Mouse (Mus musculus): ENCODE measurements at regions not wholly inside any gene's neighbourhood (a gene's known extent, or its start where the extent isn't known, plus 50 kb on each side); places are given as distances from the start of the nearest gene placed in this dataset.
A peak's percentile ranks its signal among the peaks of the same experiment; 100 is the strongest.

- no peak for DNase-seq (ENCODE audit: low spot score)
- Histone ChIP-seq H3K4me3 (peak overlapping the region; percentile 43; the same call in 1 of the 2 replicates), H3K27ac (peak overlapping the region; percentile 62), H3K4me1 (peaks cover 24% of the 10 kb centered on the region), H3K27me3 (ENCODE audit: insufficient read depth, poor library complexity, severe bottlenecking) (peaks cover 28% of the 10 kb centered on the region), H3K36me3 (no peaks in the 10 kb centered on the region), H3K9me3 (no peaks in the 10 kb centered on the region)
- 91% methylated on average over 4 of the region's 4 CpGs for WGBS
Observed at GRCm38 (mm10) chr12:77059679-77060059, 97.7 kb upstream of the Max start.

DNA sequence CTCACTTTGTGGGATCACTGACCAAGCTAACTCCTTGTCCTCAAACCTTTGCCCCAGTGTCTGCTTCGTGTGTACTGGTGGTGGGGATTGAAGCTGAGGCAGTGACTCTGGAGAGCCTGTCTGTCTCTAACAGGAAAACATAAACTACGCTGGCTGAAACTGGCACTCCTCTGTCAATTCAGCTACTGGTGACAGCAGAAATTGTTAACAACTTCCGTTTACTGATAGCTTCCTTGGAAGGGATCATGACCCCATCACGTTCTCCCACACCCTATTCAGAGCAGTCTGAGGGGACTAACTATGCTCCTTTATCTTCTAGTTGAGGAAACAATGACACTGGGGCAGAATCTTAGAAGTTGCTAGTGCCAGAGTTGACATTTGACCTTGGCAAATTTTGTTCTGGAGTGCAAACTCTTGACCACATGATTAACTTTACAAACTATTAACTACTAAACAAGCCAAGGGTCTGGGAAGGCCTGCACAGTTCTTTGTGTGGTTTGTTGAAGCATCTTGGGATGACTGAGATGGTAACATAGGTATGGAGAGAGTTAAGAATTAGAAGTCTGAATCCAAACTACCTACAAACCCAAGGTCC lies 96.7 kb upstream of the Max start:
- H3K27me3 ChIP-seq (ENCODE audit: insufficient read depth, poor library complexity, severe bottlenecking): peaks cover 31% of the 10 kb centered on the region
- DNase-seq (ENCODE audit: low spot score): no peak
- H3K9me3 ChIP-seq: no peaks in the 10 kb centered on the region
- peaks cover 24% of the 10 kb centered on the region for H3K4me1 ChIP-seq
- H3K4me3 ChIP-seq: no peak overlapping the region
- no peaks in the 10 kb centered on the region for H3K36me3 ChIP-seq
- no peak overlapping the region for H3K27ac ChIP-seq
- WGBS: 9% methylated on average over 4 of the region's 4 CpGs

GRCm38 (mm10) chr12:77056748-77057370 lies 94.9 kb upstream of the Max start:
- H3K4me1 ChIP-seq: peaks cover 24% of the 10 kb centered on the region
- H3K27ac ChIP-seq: no peak overlapping the region
- WGBS: 69% methylated on average over 5 of the region's 5 CpGs
- DNase-seq (ENCODE audit: low spot score): no peak
- no peak overlapping the region for H3K4me3 ChIP-seq
- no peaks in the 10 kb centered on the region for H3K9me3 ChIP-seq
- H3K36me3 ChIP-seq: no peaks in the 10 kb centered on the region
- H3K27me3 ChIP-seq (ENCODE audit: insufficient read depth, poor library complexity, severe bottlenecking): peaks cover 31% of the 10 kb centered on the region

GRCm38 (mm10) chr12:77054700-77055099 lies 92.7 kb upstream of the Max start:
- no peak overlapping the region for H3K4me3 ChIP-seq
- no peaks in the 10 kb centered on the region for H3K9me3 ChIP-seq
- no peak overlapping the region for H3K27ac ChIP-seq
- H3K27me3 ChIP-seq (ENCODE audit: insufficient read depth, poor library complexity, severe bottlenecking): peaks cover 36% of the 10 kb centered on the region
- peaks cover 13% of the 10 kb centered on the region for H3K4me1 ChIP-seq
- 85% methylated on average over 5 of the region's 5 CpGs for WGBS
- H3K36me3 ChIP-seq: no peaks in the 10 kb centered on the region
- DNase-seq (ENCODE audit: low spot score): no peak

- WGBS: 84% methylated on average over 7 of the region's 7 CpGs
- H3K27me3 ChIP-seq (ENCODE audit: insufficient read depth, poor library complexity, severe bottlenecking): peaks cover 40% of the 10 kb centered on the region
Observed at GRCm38 (mm10) chr12:77054211-77054610, 92.2 kb upstream of the Max start.

GRCm38 (mm10) chr12:77052853-77053252 lies 90.9 kb upstream of the Max start:
- H3K27me3 ChIP-seq (ENCODE audit: insufficient read depth, poor library complexity, severe bottlenecking): peaks cover 45% of the 10 kb centered on the region
- DNase-seq (ENCODE audit: low spot score): no peak
- WGBS: 58% methylated on average over 6 of the region's 6 CpGs

More at GRCm38 (mm10) chr12:77054211-77054610, 92.2 kb upstream of the Max start:
- Histone ChIP-seq H3K9me3 (no peaks in the 10 kb centered on the region), H3K27ac (no peak overlapping the region), H3K4me1 (peaks cover 13% of the 10 kb centered on the region; the same call in 1 of the 2 replicates), H3K36me3 (no peaks in the 10 kb centered on the region), H3K4me3 (no peak overlapping the region)
- DNase-seq (ENCODE audit: low spot score): no peak

GRCm38 (mm10) chr12:77048380-77048779 lies 86.4 kb upstream of the Max start:
- 40% methylated on average over 11 of the region's 11 CpGs for WGBS
- Histone ChIP-seq H3K4me3 (no peak overlapping the region), H3K4me1 (0 out of 2 replicates have a peak, but pooled peaks cover 6% of the 10 kb centered on the region), H3K27me3 (ENCODE audit: insufficient read depth, poor library complexity, severe bottlenecking) (peaks cover 30% of the 10 kb centered on the region), H3K36me3 (no peaks in the 10 kb centered on the region), H3K27ac (no peak overlapping the region), H3K9me3 (no peaks in the 10 kb centered on the region; the same call in 1 of the 2 replicates)
- no peak for DNase-seq (ENCODE audit: low spot score)

More at GRCm38 (mm10) chr12:77052853-77053252, 90.9 kb upstream of the Max start:
- Histone ChIP-seq H3K27ac (no peak overlapping the region), H3K4me1 (peaks cover 11% of the 10 kb centered on the region; the same call in 1 of the 2 replicates), H3K36me3 (no peaks in the 10 kb centered on the region), H3K9me3 (no peaks in the 10 kb centered on the region), H3K4me3 (no peak overlapping the region)

DNA sequence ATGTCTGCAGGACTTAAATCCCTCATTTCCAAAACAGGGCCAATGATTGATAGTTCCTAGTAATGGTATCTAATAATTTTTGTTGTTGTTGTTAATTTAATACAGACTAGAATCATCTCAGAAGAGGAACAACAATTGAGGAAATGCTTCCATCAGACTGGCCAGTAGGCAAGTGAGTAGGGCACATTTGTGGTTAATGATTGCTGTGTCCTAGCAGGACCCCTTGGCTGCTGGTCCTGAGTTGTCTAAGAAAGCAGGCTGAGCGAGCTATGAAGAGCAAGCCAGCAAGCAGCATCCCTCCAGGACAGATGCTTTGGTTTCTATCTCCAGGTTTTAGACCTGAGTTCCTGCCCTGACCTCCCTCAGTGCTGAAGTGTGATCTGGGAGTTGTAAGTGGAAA lies 85.3 kb upstream of the Max start:
- H3K27me3 ChIP-seq (ENCODE audit: insufficient read depth, poor library complexity, severe bottlenecking): peaks cover 30% of the 10 kb centered on the region
- no peak overlapping the region for H3K27ac ChIP-seq
- 80% methylated on average over 1 of the region's 1 CpGs for WGBS

GRCm38 (mm10) chr12:77045956-77046355 lies 84.0 kb upstream of the Max start:
- Histone ChIP-seq H3K27ac (no peak overlapping the region), H3K4me3 (no peak overlapping the region), H3K36me3 (no peaks in the 10 kb centered on the region), H3K4me1 (0 out of 2 replicates have a peak, but pooled peaks cover 6% of the 10 kb centered on the region), H3K9me3 (no peaks in the 10 kb centered on the region; the same call in 1 of the 2 replicates), H3K27me3 (ENCODE audit: insufficient read depth, poor library complexity, severe bottlenecking) (peaks cover 22% of the 10 kb centered on the region)
- DNase-seq (ENCODE audit: low spot score): no peak
- WGBS: 55% methylated on average over 2 of the region's 2 CpGs

More for the DNA sequence above, 85.3 kb upstream of the Max start:
- H3K4me1 ChIP-seq: 0 out of 2 replicates have a peak, but pooled peaks cover 6% of the 10 kb centered on the region
- no peak overlapping the region for H3K4me3 ChIP-seq
- no peak for DNase-seq (ENCODE audit: low spot score)
- no peaks in the 10 kb centered on the region for H3K36me3 ChIP-seq
- no peaks in the 10 kb centered on the region; the same call in 1 of the 2 replicates for H3K9me3 ChIP-seq

- 80% methylated on average over 10 of the region's 10 CpGs for WGBS
- Histone ChIP-seq H3K36me3 (no peaks in the 10 kb centered on the region), H3K27me3 (ENCODE audit: insufficient read depth, poor library complexity, severe bottlenecking) (peaks cover 22% of the 10 kb centered on the region), H3K4me3 (no peak overlapping the region), H3K27ac (no peak overlapping the region), H3K4me1 (0 out of 2 replicates have a peak, but pooled peaks cover 6% of the 10 kb centered on the region), H3K9me3 (no peaks in the 10 kb centered on the region; the same call in 1 of the 2 replicates)
- DNase-seq (ENCODE audit: low spot score): no peak
Observed at GRCm38 (mm10) chr12:77045356-77045755, 83.4 kb upstream of the Max start.

DNA sequence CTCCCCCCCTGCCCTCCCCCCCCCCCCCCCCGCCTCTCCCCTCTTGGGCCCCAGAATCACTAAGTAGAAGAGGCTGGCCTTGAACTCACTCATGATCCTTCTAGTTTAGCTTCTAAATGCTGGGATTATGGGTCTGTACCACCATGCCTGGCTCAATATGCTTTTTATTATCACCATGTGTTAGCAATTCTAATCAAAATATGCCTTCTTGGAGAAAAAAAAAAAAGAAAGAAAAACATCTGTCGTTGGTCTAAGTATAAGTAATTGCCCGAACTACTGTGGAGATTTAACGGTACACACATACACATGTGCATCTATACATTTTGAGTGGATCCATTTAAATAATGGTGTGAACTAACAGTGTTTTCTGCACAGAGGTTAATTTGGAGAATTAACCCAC lies 80.4 kb upstream of the Max start:
- no peak overlapping the region for H3K27ac ChIP-seq
- WGBS: 86% methylated on average over 3 of the region's 4 CpGs
- H3K4me3 ChIP-seq: no peak overlapping the region
- DNase-seq (ENCODE audit: low spot score): no peak
- peaks cover 13% of the 10 kb centered on the region; the same call in 1 of the 2 replicates for H3K27me3 ChIP-seq (ENCODE audit: insufficient read depth, poor library complexity, severe bottlenecking)
- H3K36me3 ChIP-seq: no peaks in the 10 kb centered on the region
- no peaks in the 10 kb centered on the region for H3K4me1 ChIP-seq
- no peaks in the 10 kb centered on the region; the same call in 1 of the 2 replicates for H3K9me3 ChIP-seq

DNA sequence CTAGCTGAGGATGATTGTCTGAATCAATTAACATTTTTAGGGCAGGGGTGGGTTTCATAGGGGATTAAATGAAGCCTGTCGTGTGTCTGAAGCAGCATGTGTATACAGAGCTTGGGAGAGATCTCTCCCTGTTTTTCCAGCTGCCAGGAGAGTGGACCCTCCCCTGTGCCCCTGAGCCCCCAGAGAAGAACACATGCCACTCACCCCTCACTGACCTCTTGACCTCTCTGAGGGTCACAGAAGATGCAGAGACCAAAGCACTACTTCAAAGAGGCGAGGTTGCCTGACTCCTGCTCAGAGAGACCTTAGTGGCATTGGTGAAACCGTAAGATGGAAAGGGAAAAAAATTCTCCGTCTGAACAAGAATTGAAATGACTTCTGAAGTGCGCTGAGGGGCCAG lies 79.1 kb upstream of the Max start:
- Histone ChIP-seq H3K4me3 (no peak overlapping the region), H3K27me3 (ENCODE audit: insufficient read depth, poor library complexity, severe bottlenecking) (peaks cover 11% of the 10 kb centered on the region; the same call in 1 of the 2 replicates), H3K9me3 (no peaks in the 10 kb centered on the region; the same call in 1 of the 2 replicates), H3K27ac (no peak overlapping the region), H3K4me1 (no peaks in the 10 kb centered on the region), H3K36me3 (no peaks in the 10 kb centered on the region)
- WGBS: 55% methylated on average over 5 of the region's 5 CpGs
- no peak for DNase-seq (ENCODE audit: low spot score)

DNA sequence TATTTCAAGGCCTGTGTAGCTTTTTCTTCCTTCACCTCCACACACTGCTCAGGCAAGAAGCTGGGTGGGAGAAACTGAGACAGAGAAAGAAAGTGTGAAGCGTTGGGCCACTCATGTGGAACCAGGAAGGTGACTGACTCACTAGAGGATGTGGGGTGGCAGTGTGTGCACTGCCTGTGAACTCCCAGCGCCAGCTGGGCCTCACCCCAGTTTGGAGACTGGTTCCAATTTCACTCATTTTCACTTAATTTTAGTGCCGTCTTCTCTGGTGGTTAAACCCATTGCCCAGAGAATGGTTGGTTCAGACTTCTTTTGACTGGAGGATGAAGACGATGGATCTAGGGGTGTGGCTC lies 77.9 kb upstream of the Max start:
- Histone ChIP-seq H3K9me3 (no peaks in the 10 kb centered on the region; the same call in 1 of the 2 replicates), H3K27ac (no peak overlapping the region), H3K4me3 (no peak overlapping the region), H3K4me1 (no peaks in the 10 kb centered on the region), H3K36me3 (no peaks in the 10 kb centered on the region), H3K27me3 (ENCODE audit: insufficient read depth, poor library complexity, severe bottlenecking) (no peaks in the 10 kb centered on the region)
- 90% methylated on average over 4 of the region's 4 CpGs for WGBS
- DNase-seq (ENCODE audit: low spot score): no peak
